Mouse (Mus musculus): ENCODE results near the gene Cabp7. TPM values are rescaled to one million over a fixed set of nuclear protein-coding genes. Genes with fewer than 3 reads are reported as not detected.

Gene Cabp7
- total RNA-seq (2023) = not detected

GRCm38 (mm10) chr11:4746733-4747132 is at the start of gene Cabp7:
Gene Cabp7 (minus strand): TSS chr11:4746778.

GRCm38 (mm10) chr11:4704072-4704964 is 42.3 kb downstream of the Cabp7 start, which contains the start of the genes Uqcr10 and Zmat5:
Gene Uqcr10 (minus strand): TSS chr11:4704342.
Gene Zmat5 (plus strand): TSS chr11:4704678.

Other genes starting within 250 kb of the Cabp7 start
- 83.6 TPM for gene Mtmr3, start 151.9 kb downstream of the Cabp7 start, total RNA-seq (2023)
- gene Gm11032, start 126.7 kb downstream of the Cabp7 start, total RNA-seq (2023) = not detected
- gene Ascc2, start 109.0 kb downstream of the Cabp7 start, total RNA-seq (2023) = 29.4 TPM
- gene Uqcr10, start 42.4 kb downstream of the Cabp7 start, total RNA-seq (2023) = 147 TPM
- gene Zmat5, start 42.1 kb downstream of the Cabp7 start, total RNA-seq (2023) = 32.4 TPM
- 42.0 TPM for gene Nf2, start 102.8 kb upstream of the Cabp7 start, total RNA-seq (2023)
- gene Nipsnap1, start 127.2 kb upstream of the Cabp7 start, total RNA-seq (2023) = 24.9 TPM
- 39.2 TPM for gene Thoc5, start 148.5 kb upstream of the Cabp7 start, total RNA-seq (2023)
- gene Nefh, start 201.3 kb upstream of the Cabp7 start, total RNA-seq (2023) = 3.0 TPM
- 76.5 TPM for gene Ap1b1, start 240.0 kb upstream of the Cabp7 start, total RNA-seq (2023)